Mouse (Mus musculus) testis, adult 2 months (tissue): ENCODE data around the gene Cables2. TPM values are rescaled to one million over a fixed set of nuclear protein-coding genes. Genes with fewer than 3 reads are reported as not detected.
A peak's percentile ranks its signal among the peaks of the same experiment; 100 is the strongest.

ENCODE experiments used
- H3K27ac ChIP-seq: fragments of 200-500 bp; 2 replicates; pipeline ENCODE4 v1.5.1; 2012; ENCODE audit warnings: low read depth, low read length; ENCODE audit not compliant: control insufficient read depth, insufficient read depth
- H3K27me3 ChIP-seq: fragments of 200-500 bp; 2 replicates; pipeline ENCODE4 v1.6.1; 2012; ENCODE audit warnings: mild to moderate bottlenecking, low read length, moderate library complexity; ENCODE audit not compliant: control insufficient read depth, insufficient read depth
- H3K36me3 ChIP-seq: fragments of 200-500 bp; 2 replicates; pipeline ENCODE4 v1.6.1; 2012; ENCODE audit warnings: mild to moderate bottlenecking, low read length; ENCODE audit not compliant: control insufficient read depth, insufficient read depth
- H3K4me1 ChIP-seq: fragments of 200-500 bp; 2 replicates; pipeline ENCODE4 v1.6.1; 2012; ENCODE audit warnings: low read length; ENCODE audit not compliant: control insufficient read depth, insufficient read depth
- H3K4me3 ChIP-seq: fragments of 200-500 bp; 2 replicates; pipeline ENCODE4 v1.5.1; 2012; ENCODE audit warnings: low read depth, mild to moderate bottlenecking, low read length, moderate library complexity, mixed read lengths; ENCODE audit not compliant: control insufficient read depth
- CTCF ChIP-seq: fragments of 200-500 bp; IDR thresholded peaks from 2 replicates; pipeline ENCODE4 v1.5.1; 2012; ENCODE audit warnings: low read depth, mild to moderate bottlenecking, inconsistent platforms, low read length, moderate library complexity; ENCODE audit not compliant: control insufficient read depth, insufficient read depth, insufficient replicate concordance
- POLR2A ChIP-seq: fragments of 200-500 bp; IDR thresholded peaks from 2 replicates; pipeline ENCODE4 v1.6.1; 2012; ENCODE audit warnings: low read depth, mild to moderate bottlenecking, inconsistent platforms, low read length, moderate library complexity; ENCODE audit not compliant: control insufficient read depth
- polyA plus RNA-seq: library from polyadenylated mRNA; depleted of rRNA; stranded (reverse); fragments of >200 nt; gene quantifications from 2 replicates; pipeline ENCODE4 v1.2.3, GENCODE M21; 2012

Cables2 gene
- polyA plus RNA-seq, 1 experiment, result 23.9 TPM

GRCm38 (mm10) chr2:180279321-180279720 is 6.0 kb upstream of the Cables2 start:
- Histone ChIP-seq H3K27ac (no peak overlapping the region), H3K36me3 (no peaks in the 10 kb centered on the region), H3K27me3 (no peaks in the 10 kb centered on the region), H3K4me1 (no peaks in the 10 kb centered on the region), H3K4me3 (no peak overlapping the region)
- TF ChIP-seq CTCF, result no peak

- TF ChIP-seq POLR2A, result no peak
- TF ChIP-seq CTCF, result no peak
- no peak overlapping the region for H3K27ac ChIP-seq
- no peaks in the 10 kb centered on the region for H3K27me3 ChIP-seq
- H3K4me3 ChIP-seq, result no peak overlapping the region
- peaks cover 4% of the 10 kb centered on the region; the same call in 1 of the 2 replicates for H3K4me1 ChIP-seq
- H3K36me3 ChIP-seq, result no peaks in the 10 kb centered on the region
Observed at GRCm38 (mm10) chr2:180277773-180278320, 4.6 kb upstream of the Cables2 start.

- H3K27ac ChIP-seq, result no peak overlapping the region
Observed at GRCm38 (mm10) chr2:180276851-180277259, 3.6 kb upstream of the Cables2 start.

GRCm38 (mm10) chr2:180276385-180276784 is 3.1 kb upstream of the Cables2 start:
- H3K4me1 ChIP-seq, result peaks cover 9% of the 10 kb centered on the region
- H3K27me3 ChIP-seq, result no peaks in the 10 kb centered on the region
- TF ChIP-seq POLR2A, result no peak
- no peak for TF ChIP-seq CTCF
- H3K36me3 ChIP-seq, result no peaks in the 10 kb centered on the region
- H3K4me3 ChIP-seq, result no peak overlapping the region
- H3K27ac ChIP-seq, result no peak overlapping the region

More at GRCm38 (mm10) chr2:180276851-180277259, 3.6 kb upstream of the Cables2 start:
- no peak for TF ChIP-seq CTCF
- no peak for TF ChIP-seq POLR2A
- Histone ChIP-seq H3K27me3 (no peaks in the 10 kb centered on the region), H3K36me3 (no peaks in the 10 kb centered on the region), H3K4me1 (peaks cover 9% of the 10 kb centered on the region), H3K4me3 (no peak overlapping the region)

- Histone ChIP-seq H3K36me3 (no peaks in the 10 kb centered on the region), H3K27ac (no peak overlapping the region), H3K4me3 (no peak overlapping the region), H3K4me1 (peaks cover 9% of the 10 kb centered on the region), H3K27me3 (no peaks in the 10 kb centered on the region)
- TF ChIP-seq CTCF (peak; percentile 74; the same call in 1 of the 2 replicates), POLR2A (no peak)
Observed at GRCm38 (mm10) chr2:180275836-180276235, 2.5 kb upstream of the Cables2 start.

GRCm38 (mm10) chr2:180274523-180274922 is 1.2 kb upstream of the Cables2 start:
- no peaks in the 10 kb centered on the region for H3K36me3 ChIP-seq
- no peak overlapping the region for H3K27ac ChIP-seq
- no peak overlapping the region for H3K4me3 ChIP-seq
- H3K27me3 ChIP-seq, result no peaks in the 10 kb centered on the region
- peaks cover 9% of the 10 kb centered on the region for H3K4me1 ChIP-seq
- TF ChIP-seq POLR2A (no peak), CTCF (no peak)

GRCm38 (mm10) chr2:180272884-180273321 is 393 bp downstream of the Cables2 start:
- H3K4me1 ChIP-seq, result peaks cover 9% of the 10 kb centered on the region
- no peaks in the 10 kb centered on the region for H3K27me3 ChIP-seq
- H3K36me3 ChIP-seq, result no peaks in the 10 kb centered on the region
- peak overlapping the region; percentile 73 for H3K27ac ChIP-seq
- no peak for TF ChIP-seq POLR2A
- no peak for TF ChIP-seq CTCF
- H3K4me3 ChIP-seq, result peak overlapping the region; percentile 85
